Mouse (Mus musculus) lung, embryonic 14.5 days (tissue): ENCODE data around the gene Cox6b1. TPM values are rescaled to one million over a fixed set of nuclear protein-coding genes. Genes with fewer than 3 reads are reported as not detected.
A peak's percentile ranks its signal among the peaks of the same experiment; 100 is the strongest.

Source experiments
- ATAC-seq: fragments of 200-750 bp; cut with Nextera tagmentation; 2 replicates; pipeline ENCODE4 v1.8.0; 2017; ENCODE audit warnings: mild to moderate bottlenecking, moderate TSS enrichment, moderate library complexity; ENCODE audit not compliant: insufficient read depth
- DNase-seq: peaks from one replicate; pipeline ENCODE4 v3.0.0-alpha.2; 2015
- H3K27ac ChIP-seq: fragments of 300-500 bp; sonication (generic); 2 replicates; pipeline ENCODE4 v1.5.1; 2014; ENCODE audit warnings: low read depth, mild to moderate bottlenecking, moderate library complexity
- H3K27me3 ChIP-seq: fragments of 300-500 bp; sonication (generic); 2 replicates; pipeline ENCODE4 v1.6.1; 2014; ENCODE audit warnings: low read length, control low read depth; ENCODE audit not compliant: insufficient read depth
- H3K36me3 ChIP-seq: fragments of 300-500 bp; sonication (generic); 2 replicates; pipeline ENCODE4 v1.6.1; 2014; ENCODE audit warnings: control low read depth; ENCODE audit not compliant: insufficient read depth
- H3K4me1 ChIP-seq: fragments of 300-500 bp; sonication (generic); 2 replicates; pipeline ENCODE4 v1.6.1; 2014; ENCODE audit warnings: antibody characterized with exemption, control low read depth; ENCODE audit not compliant: insufficient read depth
- H3K4me2 ChIP-seq: fragments of 300-500 bp; sonication (generic); 2 replicates; pipeline ENCODE4 v1.6.1; 2014; ENCODE audit warnings: mild to moderate bottlenecking
- H3K4me3 ChIP-seq: fragments of 300-500 bp; sonication (generic); 2 replicates; pipeline ENCODE4 v1.5.1; 2014; ENCODE audit warnings: low read depth, low read length
- H3K9ac ChIP-seq: fragments of 300-500 bp; sonication (generic); 2 replicates; pipeline ENCODE4 v1.6.1; 2014
- H3K9me3 ChIP-seq: fragments of 300-500 bp; sonication (generic); 2 replicates; pipeline ENCODE4 v1.6.1; 2016; ENCODE audit warnings: low read depth, low read length, control low read depth
- CTCF ChIP-seq: IDR thresholded peaks from 2 replicates; pipeline ENCODE4 v1.5.1; 2016; ENCODE audit warnings: antibody characterized with exemption, low read depth
- WGBS: fragments of 180-500 bp; shearing (Covaris S2); extraction: QIAGEN DNeasy Blood & Tissue Kit; methylation state at CpG from one replicate; pipeline ENCODE4 v1.1.7; 2014; 5-methylcytosine and 5-hydroxymethylcytosine counted together
- polyA plus RNA-seq: library from polyadenylated mRNA; unstranded; fragments of >200 nt; fragmentation: Nextera tagmentation; extraction: Ambion mirVana; gene quantifications from 2 replicates; pipeline ENCODE4 v1.2.1, GENCODE M21; 2014

Gene Cox6b1
- polyA plus RNA-seq, 1 experiment from 2014 or later = 855 TPM

- 87% methylated on average over 12 of the region's 12 CpGs for WGBS
- H3K36me3 ChIP-seq = no peaks in the 10 kb centered on the region
- no peaks in the 10 kb centered on the region; the same call in 1 of the 2 replicates for H3K4me1 ChIP-seq
- DNase-seq (no peak), ATAC-seq (no peak)
- TF ChIP-seq CTCF = no peak
- peak within 1 kb of the TSS; percentile 87 for H3K27ac ChIP-seq
- H3K27me3 ChIP-seq = no peaks in the 10 kb centered on the region
- no peak within 1 kb of the TSS for H3K4me3 ChIP-seq
- peak within 1 kb of the TSS; percentile 43 for H3K4me2 ChIP-seq
- no peak within 1 kb of the TSS for H3K9ac ChIP-seq
- no peaks in the 10 kb centered on the region for H3K9me3 ChIP-seq
Measured at GRCm38 (mm10) chr7:30598786-30599185, 27.2 kb downstream of the Cox6b1 start, which contains the start of gene Zbtb32. Gene Zbtb32 (minus strand): TSS chr7:30598909.

- no peak overlapping the region for H3K9ac ChIP-seq
- H3K9me3 ChIP-seq = no peaks in the 10 kb centered on the region
- no peaks in the 10 kb centered on the region for H3K36me3 ChIP-seq
- no peak for TF ChIP-seq CTCF
- H3K27ac ChIP-seq = 0 out of 2 replicates have a peak overlapping the region, but pooled peaks have one; percentile 37
- H3K4me1 ChIP-seq = no peaks in the 10 kb centered on the region; the same call in 1 of the 2 replicates
- H3K4me2 ChIP-seq = no peak overlapping the region
- ATAC-seq (no peak), DNase-seq (no peak)
- WGBS = 55% methylated on average over 5 of the region's 5 CpGs
- H3K27me3 ChIP-seq = no peaks in the 10 kb centered on the region
- no peak overlapping the region for H3K4me3 ChIP-seq
Measured at GRCm38 (mm10) chr7:30596811-30597210, 29.1 kb downstream of the Cox6b1 start.

GRCm38 (mm10) chr7:30596093-30596492 lies 29.9 kb downstream of the Cox6b1 start:
- H3K27ac ChIP-seq = no peak overlapping the region
- H3K4me3 ChIP-seq = no peak overlapping the region
- H3K9me3 ChIP-seq = no peaks in the 10 kb centered on the region
- ATAC-seq (no peak), DNase-seq (no peak)
- 66% methylated on average over 5 of the region's 5 CpGs for WGBS
- no peaks in the 10 kb centered on the region for H3K27me3 ChIP-seq
- H3K4me1 ChIP-seq = no peaks in the 10 kb centered on the region; the same call in 1 of the 2 replicates
- H3K4me2 ChIP-seq = no peak overlapping the region
- TF ChIP-seq CTCF = no peak
- H3K36me3 ChIP-seq = no peaks in the 10 kb centered on the region
- H3K9ac ChIP-seq = no peak overlapping the region

- Histone ChIP-seq H3K4me3 (no peak overlapping the region), H3K4me2 (no peak overlapping the region), H3K27ac (no peak overlapping the region), H3K9me3 (no peaks in the 10 kb centered on the region), H3K9ac (no peak overlapping the region), H3K27me3 (no peaks in the 10 kb centered on the region), H3K4me1 (0 out of 2 replicates have a peak, but pooled peaks cover 3% of the 10 kb centered on the region), H3K36me3 (no peaks in the 10 kb centered on the region)
- no peak for ATAC-seq
- no peak for DNase-seq
- WGBS = 59% methylated on average over 4 of the region's 4 CpGs
- TF ChIP-seq CTCF = no peak
Measured at GRCm38 (mm10) chr7:30594510-30595024, 31.4 kb downstream of the Cox6b1 start.

GRCm38 (mm10) chr7:30593579-30594509 lies 32.1 kb downstream of the Cox6b1 start:
- TF ChIP-seq CTCF = no peak
- WGBS = 69% methylated on average over 10 of the region's 10 CpGs

GRCm38 (mm10) chr7:30592772-30593423 lies 33.1 kb downstream of the Cox6b1 start:
- DNase-seq = no peak
- Histone ChIP-seq H3K9ac (no peak overlapping the region), H3K4me1 (0 out of 2 replicates have a peak, but pooled peaks cover 3% of the 10 kb centered on the region), H3K4me2 (no peak overlapping the region), H3K27me3 (no peaks in the 10 kb centered on the region), H3K4me3 (no peak overlapping the region), H3K27ac (no peak overlapping the region), H3K36me3 (no peaks in the 10 kb centered on the region), H3K9me3 (no peaks in the 10 kb centered on the region)
- no peak for ATAC-seq
- 32% methylated on average over 5 of the region's 5 CpGs for WGBS
- no peak for TF ChIP-seq CTCF

More at GRCm38 (mm10) chr7:30593579-30594509, 32.1 kb downstream of the Cox6b1 start:
- ATAC-seq (no peak), DNase-seq (no peak)
- Histone ChIP-seq H3K9ac (no peak overlapping the region), H3K27ac (no peak overlapping the region), H3K9me3 (no peaks in the 10 kb centered on the region), H3K4me1 (0 out of 2 replicates have a peak, but pooled peaks cover 3% of the 10 kb centered on the region), H3K27me3 (no peaks in the 10 kb centered on the region), H3K4me3 (no peak overlapping the region), H3K4me2 (no peak overlapping the region), H3K36me3 (no peaks in the 10 kb centered on the region)

GRCm38 (mm10) chr7:30591605-30591951 lies 34.4 kb downstream of the Cox6b1 start:
- 0 out of 2 replicates have a peak, but pooled peaks cover 3% of the 10 kb centered on the region for H3K4me1 ChIP-seq
- no peak overlapping the region for H3K27ac ChIP-seq
- H3K27me3 ChIP-seq = no peaks in the 10 kb centered on the region
- ATAC-seq (no peak), DNase-seq (no peak)
- no peak overlapping the region for H3K4me2 ChIP-seq
- H3K36me3 ChIP-seq = peaks cover 2% of the 10 kb centered on the region
- WGBS = 57% methylated on average over 4 of the region's 4 CpGs
- H3K9ac ChIP-seq = no peak overlapping the region
- no peak for TF ChIP-seq CTCF
- H3K4me3 ChIP-seq = no peak overlapping the region
- H3K9me3 ChIP-seq = no peaks in the 10 kb centered on the region
